Mouse (Mus musculus) forebrain, embryonic 15.5 days (tissue): ENCODE data around the gene Gm21897. TPM values are rescaled to one million over a fixed set of nuclear protein-coding genes. Genes with fewer than 3 reads are reported as not detected.
"Not testable (repeated sequence)": the region's sequence is repeated elsewhere in the genome, so short reads cannot be mapped to it uniquely, and the experiment has no call there.

Source experiments
- ATAC-seq: fragments of 200-750 bp; cut with Nextera tagmentation; replicated peaks from 2 replicates; pipeline ENCODE4 v1.8.0; 2017; ENCODE audit warnings: mild to moderate bottlenecking, moderate TSS enrichment, moderate library complexity
- H3K27ac ChIP-seq: fragments of 300-500 bp; sonication (generic); replicated peaks from 2 replicates; pipeline ENCODE4 v1.5.1; 2015; ENCODE audit warnings: mild to moderate bottlenecking, inconsistent platforms
- H3K27me3 ChIP-seq: fragments of 300-500 bp; sonication (generic); 2 replicates; pipeline ENCODE4 v1.6.1; 2015; ENCODE audit warnings: inconsistent platforms
- H3K36me3 ChIP-seq: fragments of 300-500 bp; sonication (generic); 2 replicates; pipeline ENCODE4 v1.6.1; 2015; ENCODE audit warnings: mild to moderate bottlenecking, inconsistent platforms
- H3K4me1 ChIP-seq: fragments of 300-500 bp; sonication (generic); 2 replicates; pipeline ENCODE4 v1.6.1; 2015; ENCODE audit warnings: inconsistent platforms
- H3K4me2 ChIP-seq: fragments of 300-500 bp; sonication (generic); replicated peaks from 2 replicates; pipeline ENCODE4 v1.6.1; 2015; ENCODE audit warnings: mild to moderate bottlenecking, inconsistent platforms
- H3K4me3 ChIP-seq: fragments of 300-500 bp; sonication (generic); 2 replicates; pipeline ENCODE4 v1.5.1; 2015; ENCODE audit warnings: mild to moderate bottlenecking, inconsistent platforms
- H3K9ac ChIP-seq: fragments of 300-500 bp; sonication (generic); replicated peaks from 2 replicates; pipeline ENCODE4 v1.6.1; 2015; ENCODE audit warnings: mild to moderate bottlenecking, inconsistent platforms
- H3K9me3 ChIP-seq: fragments of 300-500 bp; sonication (generic); 2 replicates; pipeline ENCODE4 v1.6.1; 2016; ENCODE audit warnings: inconsistent platforms
- WGBS: fragments of 180-500 bp; shearing (Covaris S2); methylation state at CpG from one replicate; pipeline ENCODE4 v1.1.7; 2015; ENCODE audit warnings: mixed read lengths; 5-methylcytosine and 5-hydroxymethylcytosine counted together
- polyA plus RNA-seq: library from polyadenylated mRNA; unstranded; fragments of >200 nt; fragmentation: Nextera tagmentation; extraction: Ambion mirVana; gene quantifications from 2 replicates; pipeline ENCODE4 v1.2.1, GENCODE M21; 2015

Gm21897 gene
- polyA plus RNA-seq: not detected in 2 replicates

GRCm38 (mm10) chr16:15317158-15317557 lies at the start of gene Gm21897:
Gene Gm21897, plus strand, starts transcription at chr16:15317458.
- ATAC-seq, H3K4me3 ChIP-seq: not testable (repeated sequence)

DNA sequence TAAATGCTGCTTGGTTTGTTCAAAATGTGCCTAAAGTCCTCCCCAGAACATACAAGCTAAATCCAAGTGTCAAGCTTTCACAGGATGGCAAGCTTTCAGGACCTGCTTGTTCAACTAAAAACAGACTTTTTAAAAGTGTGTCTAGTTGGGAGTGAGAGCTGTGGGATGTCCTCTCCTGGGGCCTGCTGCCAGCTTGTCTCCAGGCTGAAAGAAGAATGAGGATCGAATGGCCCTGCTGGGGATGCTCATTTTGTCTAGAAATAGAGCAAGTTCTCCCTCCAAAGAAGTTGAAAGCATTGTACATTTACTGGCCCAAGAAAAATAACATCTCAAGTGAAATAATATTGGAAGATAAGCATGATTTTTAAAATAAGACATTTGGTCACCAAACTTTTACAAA lies 45.0 kb upstream of the Gm21897 start:
- no peak overlapping the region for H3K9ac ChIP-seq

More at GRCm38 (mm10) chr16:15317158-15317557, at the start of gene Gm21897:
- H3K27me3 ChIP-seq, H3K36me3 ChIP-seq, H3K4me1 ChIP-seq, H3K9ac ChIP-seq, H3K4me2 ChIP-seq, H3K9me3 ChIP-seq, H3K27ac ChIP-seq: not testable (repeated sequence)
- no CpG with 5 or more reads among the region's 4 CpGs for WGBS

DNA sequence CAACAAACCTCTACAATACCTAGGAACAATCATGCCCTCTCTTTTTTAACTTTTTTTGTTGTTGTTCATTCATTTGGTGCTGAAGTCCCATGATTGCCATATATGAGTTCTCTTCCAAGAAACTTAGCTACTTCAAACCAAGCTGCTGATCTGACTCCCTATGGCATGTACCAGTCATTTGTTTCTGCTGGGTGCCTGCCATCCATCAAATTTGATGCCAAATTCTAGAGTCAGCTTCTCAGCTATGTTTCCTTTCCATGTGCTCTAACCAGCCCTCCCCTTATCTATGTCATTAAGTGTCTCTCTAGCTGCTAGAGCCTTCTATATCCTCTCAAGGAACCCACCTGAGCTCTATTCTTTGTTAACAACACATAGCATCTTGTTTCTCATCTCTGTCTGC lies 39.8 kb upstream of the Gm21897 start:
- Histone ChIP-seq H3K9ac (no peak overlapping the region), H3K27me3 (no peaks in the 10 kb centered on the region), H3K4me2 (no peak overlapping the region), H3K4me1 (no peaks in the 10 kb centered on the region), H3K9me3 (no peaks in the 10 kb centered on the region), H3K36me3 (no peaks in the 10 kb centered on the region), H3K4me3 (no peak overlapping the region), H3K27ac (no peak overlapping the region)
- no peak for ATAC-seq

More for the DNA sequence above, 45.0 kb upstream of the Gm21897 start:
- Histone ChIP-seq H3K27ac (no peak overlapping the region), H3K4me2 (no peak overlapping the region), H3K9me3 (no peaks in the 10 kb centered on the region), H3K4me3 (no peak overlapping the region), H3K4me1 (no peaks in the 10 kb centered on the region), H3K36me3 (no peaks in the 10 kb centered on the region), H3K27me3 (no peaks in the 10 kb centered on the region)
- no peak for ATAC-seq
- 60% methylated on average over 1 of the region's 1 CpGs for WGBS

GRCm38 (mm10) chr16:15293041-15293440 lies 24.2 kb upstream of the Gm21897 start:
- 52% methylated on average over 3 of the region's 3 CpGs for WGBS
- ATAC-seq: no peak

DNA sequence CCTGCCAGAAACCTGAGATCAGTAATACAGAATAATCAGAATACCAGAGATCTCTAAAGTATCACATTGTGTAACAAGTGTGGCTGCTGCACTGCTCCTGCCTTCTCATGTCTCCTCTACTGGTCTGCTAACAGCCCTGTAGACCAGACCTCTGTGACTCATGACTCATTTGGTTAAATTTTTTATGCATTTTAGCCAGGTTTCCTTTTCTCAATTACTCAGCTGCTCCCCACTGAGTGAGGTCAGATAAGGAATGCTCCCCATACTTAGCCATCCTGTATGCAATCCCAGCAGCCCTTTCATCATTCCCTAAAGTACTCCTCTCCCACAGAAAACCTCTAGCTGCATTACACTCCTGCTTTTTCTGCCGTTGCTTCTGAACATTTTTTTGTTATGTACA lies 23.0 kb upstream of the Gm21897 start:
- no peak overlapping the region for H3K9ac ChIP-seq
- no peaks in the 10 kb centered on the region for H3K9me3 ChIP-seq
- H3K36me3 ChIP-seq: no peaks in the 10 kb centered on the region
- no peak overlapping the region for H3K27ac ChIP-seq
- no peak for ATAC-seq
- no peak overlapping the region for H3K4me3 ChIP-seq
- WGBS: 77% methylated on average over 1 of the region's 1 CpGs
- no peaks in the 10 kb centered on the region for H3K4me1 ChIP-seq
- no peaks in the 10 kb centered on the region for H3K27me3 ChIP-seq
- H3K4me2 ChIP-seq: no peak overlapping the region

More at GRCm38 (mm10) chr16:15293041-15293440, 24.2 kb upstream of the Gm21897 start:
- H3K4me3 ChIP-seq: no peak overlapping the region
- no peaks in the 10 kb centered on the region for H3K36me3 ChIP-seq
- no peaks in the 10 kb centered on the region for H3K4me1 ChIP-seq
- no peak overlapping the region for H3K27ac ChIP-seq
- H3K4me2 ChIP-seq: no peak overlapping the region
- no peaks in the 10 kb centered on the region for H3K9me3 ChIP-seq
- H3K9ac ChIP-seq: no peak overlapping the region
- no peaks in the 10 kb centered on the region for H3K27me3 ChIP-seq

GRCm38 (mm10) chr16:15294911-15295659 lies 22.2 kb upstream of the Gm21897 start:
- no peaks in the 10 kb centered on the region for H3K9me3 ChIP-seq
- H3K27ac ChIP-seq: no peak overlapping the region
- H3K4me1 ChIP-seq: no peaks in the 10 kb centered on the region
- 68% methylated on average over 8 of the region's 8 CpGs for WGBS
- no peak overlapping the region for H3K9ac ChIP-seq
- no peaks in the 10 kb centered on the region for H3K36me3 ChIP-seq
- H3K4me3 ChIP-seq: no peak overlapping the region
- no peak overlapping the region for H3K4me2 ChIP-seq
- no peak for ATAC-seq
- no peaks in the 10 kb centered on the region for H3K27me3 ChIP-seq

DNA sequence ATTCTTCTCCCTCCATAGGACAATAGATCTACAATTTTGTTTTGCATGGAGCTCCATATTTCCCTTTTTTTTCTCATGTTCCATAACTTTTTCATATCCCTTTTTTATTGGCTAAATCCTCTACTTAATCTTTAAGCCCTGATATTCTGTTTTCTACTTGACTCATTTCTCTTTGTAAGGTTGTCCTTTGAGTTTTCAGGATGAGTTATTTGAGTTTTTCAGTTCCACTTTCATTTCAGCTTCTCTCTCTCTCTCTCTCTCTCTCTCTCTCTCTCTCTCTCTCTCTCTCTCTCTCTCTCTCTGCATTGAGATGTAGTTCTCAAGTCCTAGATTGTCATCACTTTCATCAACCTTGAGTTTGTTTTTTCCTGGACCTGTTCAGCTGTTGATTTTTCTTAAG lies 17.3 kb downstream of the Gm21897 start:
- no peaks in the 10 kb centered on the region for H3K4me1 ChIP-seq
- no peaks in the 10 kb centered on the region for H3K27me3 ChIP-seq
- no peak overlapping the region for H3K9ac ChIP-seq
- ATAC-seq: no peak
- H3K36me3 ChIP-seq: no peaks in the 10 kb centered on the region
- no peak overlapping the region for H3K4me3 ChIP-seq
- H3K4me2 ChIP-seq: no peak overlapping the region
- H3K9me3 ChIP-seq: no peaks in the 10 kb centered on the region
- no peak overlapping the region for H3K27ac ChIP-seq

DNA sequence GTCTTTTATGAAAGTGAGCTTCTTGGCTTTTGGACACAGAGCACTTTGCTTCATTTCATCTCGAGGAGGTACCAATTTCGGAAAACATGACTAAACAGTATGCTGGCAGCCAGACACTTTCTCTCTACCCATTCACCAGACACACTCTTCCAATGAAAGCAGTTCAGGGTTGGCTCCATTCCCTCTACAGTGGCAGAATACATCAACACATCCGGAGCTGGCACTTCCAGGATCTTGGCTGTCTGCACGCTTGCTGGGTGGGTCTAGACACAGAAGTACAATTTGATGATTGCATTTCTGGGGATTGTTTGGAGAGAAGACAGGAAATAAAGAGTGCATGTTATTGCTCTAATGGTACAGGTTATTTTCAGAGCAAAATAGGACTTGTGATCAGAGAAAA lies 21.8 kb downstream of the Gm21897 start:
- no peak; the same call in 1 of the 2 replicates for ATAC-seq
- no peaks in the 10 kb centered on the region for H3K27me3 ChIP-seq
- WGBS: 62% methylated on average over 4 of the region's 4 CpGs

DNA sequence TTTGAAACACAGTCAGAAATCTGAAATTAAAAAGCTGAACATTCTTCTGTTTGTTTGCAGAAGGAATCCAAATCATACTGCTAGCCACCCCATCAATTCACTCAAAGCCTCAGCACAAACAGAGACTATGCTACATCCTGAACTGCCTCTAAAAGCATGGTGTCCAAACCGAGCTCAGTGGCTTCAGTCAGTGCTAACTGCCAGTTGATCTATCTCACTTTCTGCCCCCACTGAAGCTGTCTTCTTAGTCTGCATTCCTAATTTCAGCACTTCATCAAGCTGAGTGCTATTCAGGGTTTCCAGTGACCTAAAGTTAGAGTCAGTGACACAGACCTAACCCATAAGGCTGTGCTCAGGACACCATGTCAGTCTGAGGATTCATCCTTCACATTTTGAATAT lies 28.8 kb downstream of the Gm21897 start:
- Histone ChIP-seq H3K27me3 (no peaks in the 10 kb centered on the region), H3K36me3 (no peaks in the 10 kb centered on the region), H3K9ac (no peak overlapping the region), H3K4me1 (no peaks in the 10 kb centered on the region), H3K4me2 (no peak overlapping the region), H3K4me3 (no peak overlapping the region), H3K9me3 (no peaks in the 10 kb centered on the region), H3K27ac (no peak overlapping the region)
- 72% methylated on average over 1 of the region's 1 CpGs for WGBS
- no peak for ATAC-seq

More for the DNA sequence above, 21.8 kb downstream of the Gm21897 start:
- no peak overlapping the region for H3K4me2 ChIP-seq
- no peaks in the 10 kb centered on the region for H3K4me1 ChIP-seq
- H3K4me3 ChIP-seq: no peak overlapping the region
- H3K36me3 ChIP-seq: no peaks in the 10 kb centered on the region
- no peak overlapping the region for H3K9ac ChIP-seq
- H3K9me3 ChIP-seq: no peaks in the 10 kb centered on the region
- H3K27ac ChIP-seq: no peak overlapping the region

- no peaks in the 10 kb centered on the region for H3K4me1 ChIP-seq
- H3K36me3 ChIP-seq: no peaks in the 10 kb centered on the region
- ATAC-seq: no peak
- H3K9ac ChIP-seq: no peak overlapping the region
- no peak overlapping the region for H3K4me2 ChIP-seq
- WGBS: 81% methylated on average over 2 of the region's 2 CpGs
- H3K27ac ChIP-seq: no peak overlapping the region
- no peaks in the 10 kb centered on the region for H3K9me3 ChIP-seq
- H3K27me3 ChIP-seq: no peaks in the 10 kb centered on the region
- no peak overlapping the region for H3K4me3 ChIP-seq
These were observed 32.1 kb downstream of the Gm21897 start for GRCm38 (mm10) chr16:15349381-15349780.

GRCm38 (mm10) chr16:15351301-15351700 lies 34.0 kb downstream of the Gm21897 start:
- no peak overlapping the region for H3K27ac ChIP-seq
- no peak overlapping the region for H3K4me2 ChIP-seq
- no peaks in the 10 kb centered on the region for H3K36me3 ChIP-seq
- H3K27me3 ChIP-seq: no peaks in the 10 kb centered on the region
- H3K9ac ChIP-seq: no peak overlapping the region
- no peaks in the 10 kb centered on the region for H3K9me3 ChIP-seq
- no peak for ATAC-seq
- no peak overlapping the region for H3K4me3 ChIP-seq
- H3K4me1 ChIP-seq: no peaks in the 10 kb centered on the region
- WGBS: 17% methylated on average over 1 of the region's 1 CpGs

- 54% methylated on average over 2 of the region's 2 CpGs for WGBS
- H3K9me3 ChIP-seq: no peaks in the 10 kb centered on the region
- H3K4me3 ChIP-seq: no peak overlapping the region
- H3K27me3 ChIP-seq: no peaks in the 10 kb centered on the region
- H3K36me3 ChIP-seq: no peaks in the 10 kb centered on the region
- H3K4me1 ChIP-seq: no peaks in the 10 kb centered on the region
- H3K4me2 ChIP-seq: no peak overlapping the region
- H3K27ac ChIP-seq: no peak overlapping the region
- ATAC-seq: no peak
- H3K9ac ChIP-seq: no peak overlapping the region
These were observed 35.1 kb downstream of the Gm21897 start for GRCm38 (mm10) chr16:15352320-15352719.

GRCm38 (mm10) chr16:15354901-15355300 lies 37.6 kb downstream of the Gm21897 start:
- Histone ChIP-seq H3K4me1 (no peaks in the 10 kb centered on the region), H3K4me3 (no peak overlapping the region), H3K36me3 (no peaks in the 10 kb centered on the region), H3K4me2 (no peak overlapping the region), H3K9ac (no peak overlapping the region), H3K27ac (no peak overlapping the region), H3K27me3 (no peaks in the 10 kb centered on the region), H3K9me3 (no peaks in the 10 kb centered on the region)
- ATAC-seq: no peak
- 65% methylated on average over 2 of the region's 2 CpGs for WGBS
